Mouse (Mus musculus) neural tube, postnatal 0 days (tissue): Measurements from ENCODE around the gene Zfp11. TPM values are rescaled to one million over a fixed set of nuclear protein-coding genes. Genes with fewer than 3 reads are reported as not detected.

ENCODE experiments used
- polyA plus RNA-seq: library from polyadenylated mRNA; unstranded; fragments of >200 nt; fragmentation: Nextera tagmentation; extraction: Ambion mirVana; gene quantifications from 2 replicates; pipeline ENCODE4 v1.2.1, GENCODE M21; 2015

Zfp11 gene
- polyA plus RNA-seq, result 4.5 and 4.6 TPM in 2 replicates

GRCm38 (mm10) chr5:129670036-129670458 is at the start of gene Zfp11:
Gene Zfp11 (minus strand): TSS chr5:129670099.

DNA sequence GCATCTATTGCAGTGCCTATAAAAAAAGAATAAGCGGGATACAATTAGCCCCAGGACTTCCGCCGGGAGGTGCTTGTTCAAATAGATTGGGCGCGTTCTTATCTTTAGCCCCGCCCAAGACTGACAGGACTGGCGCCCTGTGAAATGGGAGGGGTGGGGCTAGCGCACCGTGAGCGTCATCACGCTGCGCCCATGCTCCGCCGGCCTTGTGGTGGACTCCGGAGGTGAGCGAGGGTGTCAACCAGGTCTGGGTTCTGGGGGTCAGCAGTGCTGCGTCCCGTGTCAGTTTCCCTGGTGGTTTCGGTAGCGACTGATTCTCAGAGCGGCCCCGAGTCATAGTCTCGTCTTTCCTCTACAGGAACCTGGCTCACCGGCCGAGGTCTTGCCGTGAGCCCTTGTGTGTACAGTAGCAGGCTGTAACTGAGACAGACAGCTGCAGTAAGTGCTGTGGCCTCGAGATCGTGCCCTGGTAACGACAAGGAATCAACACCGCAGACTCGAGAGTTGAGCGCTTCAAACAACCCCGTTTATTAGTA is 45.5 kb upstream of the Zfp11 start, which contains the start of gene Mrps17:
Gene Mrps17 (plus strand): TSS at position 172 of the 536 bp plus-strand sequence.

GRCm38 (mm10) chr5:129708412-129708811 is 38.5 kb upstream of the Zfp11 start, which contains the start of gene Sept14:
Gene Sept14 (minus strand): TSS chr5:129708512.

Other genes starting within 250 kb of the Zfp11 start
- gene Sfswap, start 168.9 kb downstream of the Zfp11 start, polyA plus RNA-seq, result 46.9 and 54.6 TPM in 2 replicates
- 13.1 and 14.7 TPM in 2 replicates for gene Mmp17, start 85.9 kb downstream of the Zfp11 start, polyA plus RNA-seq
- gene Sept14, start 38.4 kb upstream of the Zfp11 start, polyA plus RNA-seq, result not detected in 2 replicates
- gene Mrps17, start 45.4 kb upstream of the Zfp11 start, polyA plus RNA-seq, result 163 and 181 TPM in 2 replicates
- 114 and 122 TPM in 2 replicates for gene Nipsnap2, start 55.0 kb upstream of the Zfp11 start, polyA plus RNA-seq
- 50.8 and 50.9 TPM in 2 replicates for gene Psph, start 117.3 kb upstream of the Zfp11 start, polyA plus RNA-seq
- 25.5 and 28.1 TPM in 2 replicates for gene Sumf2, start 176.9 kb upstream of the Zfp11 start, polyA plus RNA-seq
- gene Chchd2, start 217.4 kb upstream of the Zfp11 start, polyA plus RNA-seq, result 857 and 863 TPM in 2 replicates
- 7.1 and 8.0 TPM in 2 replicates for gene Zbed5, start 225.6 kb upstream of the Zfp11 start, polyA plus RNA-seq
- gene Phkg1, start 228.4 kb upstream of the Zfp11 start, polyA plus RNA-seq, result 5.8 and 6.3 TPM in 2 replicates
- gene Nupr1l, start 238.4 kb upstream of the Zfp11 start, polyA plus RNA-seq, result 4.2 and 5.0 TPM in 2 replicates